In genomic region chr14:21733131-21733905, GRCm38 (mm10) we compare ENCODE assay signal across 29 mouse cellular contexts. TPM values are rescaled to one million over a fixed set of nuclear protein-coding genes. Genes with fewer than 3 reads are reported as not detected.
"Had no signal": no experiment of that assay in that cellular context is flagged by ENCODE, and none has a peak within 500 bp of the region (broad histone marks: within the 10 kb centered on the region; RNA-seq: fewer than 3 reads in every experiment).

No protein-coding gene starts in this region.

- DNase-seq: kidney, adult 11 months; kidney, adult 8-10 months; kidney, postnatal 10 days; kidney, postnatal 36 days; layer of hippocampus, adult 9-11 months; layer of hippocampus, postnatal 36 days; liver, embryonic 13.5 days; lung, adult 2 months; lung, postnatal 14 days; lung, postnatal 4 days; midbrain, embryonic 14.5 days; right cerebral cortex, adult 18-20 months; right cerebral cortex, postnatal 14 days; right cerebral cortex, postnatal 4 days; thymus, adult 18-20 months; thymus, postnatal 36 days had no signal

- H3K9ac ChIP-seq: kidney, embryonic 15.5 days; liver, embryonic 13.5 days had no signal

- H3K4me3 ChIP-seq: kidney, embryonic 15.5 days; left cerebral cortex, adult 2 months; liver, embryonic 13.5 days had no signal

- H3K4me2 ChIP-seq: kidney, embryonic 15.5 days; liver, embryonic 13.5 days; midbrain, embryonic 11.5 days had no signal

- H3K9me3 ChIP-seq: kidney, embryonic 15.5 days; liver, embryonic 13.5 days had no signal

- H3K27ac ChIP-seq: kidney, embryonic 15.5 days; left cerebral cortex, adult 2 months; liver, embryonic 13.5 days; stomach, postnatal 0 days had no signal

- H3K27me3 ChIP-seq: kidney, embryonic 15.5 days; liver, embryonic 13.5 days had no signal

- H3K4me1 ChIP-seq: kidney, embryonic 15.5 days; liver, embryonic 13.5 days had no signal

- H3K36me3 ChIP-seq: kidney, embryonic 15.5 days; liver, embryonic 13.5 days had no signal

RNA-seq across cellular contexts. Expression of gene Dusp13, which starts 17.7 kb away (rescaled TPM):
- total RNA-seq: left cerebral cortex, adult 2 months; left cerebral cortex, postnatal 36 days; liver, adult 2 months; megakaryocyte-erythroid progenitor cell, adult 5-6 weeks; midbrain, postnatal 0 days had no signal
- polyA plus RNA-seq: liver, embryonic 13.5 days; midbrain, embryonic 11.5 days; midbrain, embryonic 14.5 days; midbrain, postnatal 0 days; neural tube, embryonic 11.5 days; neural tube, embryonic 14.5 days; stomach, embryonic 14.5 days had no signal

RNA-seq across cellular contexts. Expression of gene Dupd1, which starts 18.9 kb away (rescaled TPM):
- total RNA-seq: left cerebral cortex, adult 2 months; left cerebral cortex, postnatal 10 days; liver, adult 2 months; megakaryocyte-erythroid progenitor cell, adult 5-6 weeks had no signal
- polyA plus RNA-seq: kidney, embryonic 15.5 days; liver, adult 2 months; liver, embryonic 13.5 days; lung, embryonic 16.5 days; midbrain, embryonic 11.5 days; midbrain, embryonic 14.5 days; stomach, embryonic 14.5 days; stomach, postnatal 0 days had no signal
